Mouse (Mus musculus): Measurements from ENCODE around the gene Iqsec2. TPM values are rescaled to one million over a fixed set of nuclear protein-coding genes. Genes with fewer than 3 reads are reported as not detected.
"Not testable (repeated sequence)": the region's sequence is repeated elsewhere in the genome, so short reads cannot be mapped to it uniquely, and the experiment has no call there.

Iqsec2 gene
- polyA plus RNA-seq, 1 experiment from 2014 or later: 3.7 TPM

DNA sequence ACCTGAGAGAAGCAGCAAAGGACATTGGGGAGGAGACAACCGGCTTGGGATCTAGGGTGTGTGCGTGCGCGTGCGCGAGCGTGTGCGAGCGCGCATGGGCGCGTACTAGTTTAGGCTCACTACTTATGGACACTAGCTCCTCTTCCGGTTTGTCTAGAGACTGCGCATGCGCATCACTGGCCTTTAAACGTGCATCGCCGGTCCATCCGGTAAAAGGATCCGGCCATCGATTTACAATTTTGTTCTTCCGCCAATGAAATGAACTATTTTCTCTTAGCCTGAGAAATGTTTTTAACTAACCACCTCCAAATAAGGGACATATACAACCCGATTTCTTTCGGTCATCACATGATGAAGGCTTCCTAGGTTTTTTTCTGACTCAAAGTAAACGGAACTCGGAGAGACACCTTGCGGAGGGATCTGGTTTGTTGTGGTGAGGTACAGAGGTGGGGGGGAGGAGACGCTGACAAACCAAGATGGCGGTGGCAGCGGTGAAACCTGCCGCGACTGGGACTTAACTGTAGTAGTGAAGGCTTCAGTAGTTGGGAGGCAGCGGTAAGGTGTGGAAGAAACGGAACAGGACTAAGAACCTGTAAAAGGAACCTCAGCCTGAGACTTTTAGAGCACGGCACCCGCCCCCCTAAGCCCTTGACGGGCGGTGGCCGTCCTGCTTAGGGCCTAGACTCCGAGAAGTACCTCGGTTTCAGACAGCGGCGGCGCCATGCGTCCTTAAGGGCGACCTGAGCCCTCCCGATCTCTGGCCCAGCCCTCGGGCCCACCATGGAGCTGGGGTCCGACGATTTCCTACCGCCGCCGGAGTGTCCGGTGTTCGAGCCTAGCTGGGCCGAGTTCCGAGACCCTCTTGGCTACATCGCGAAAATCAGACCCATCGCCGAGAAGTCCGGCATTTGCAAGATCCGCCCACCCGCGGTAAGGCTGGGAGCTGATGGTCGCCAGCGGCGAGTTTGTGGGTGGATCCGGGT lies 89.0 kb downstream of the Iqsec2 start, which contains the start of gene Kdm5c:
Gene Kdm5c (plus strand): TSS at position 240 of the 983 bp plus-strand sequence.
- H3K36me3 ChIP-seq (replicated peaks; ENCODE audit: insufficient read depth, low read length): peaks cover 7% of the 10 kb centered on the region
- peak within 1 kb of the TSS; percentile 94 for H3K9ac ChIP-seq (replicated peaks)
- H3K4me2 ChIP-seq (ENCODE audit: low read depth, low read length): peak within 1 kb of the TSS; percentile 85
- 1% methylated on average over 69 of the region's 69 CpGs for WGBS (ENCODE audit: insufficient replicate concordance)
- H3K27ac ChIP-seq (ENCODE audit: low read depth): peak within 1 kb of the TSS; percentile 85
- H3K9me3 ChIP-seq (ENCODE audit: low read length): no peaks in the 10 kb centered on the region
- TF ChIP-seq EP300 (IDR thresholded peaks at IDR 0.05; ENCODE audit: low read depth): peak; percentile 86
- peak; percentile 7; the same call in 1 of the 2 replicates for TF ChIP-seq CTCF (IDR thresholded peaks at IDR 0.05; ENCODE audit: low read depth)
- DNase-seq: peak; percentile 94
- peaks cover 15% of the 10 kb centered on the region for H3K4me1 ChIP-seq (ENCODE audit: insufficient read depth)
- H3K4me3 ChIP-seq (ENCODE audit: low read depth, low read length): peak within 1 kb of the TSS; percentile 87
- peak; percentile 97 for ATAC-seq
- no peaks in the 10 kb centered on the region for H3K27me3 ChIP-seq (ENCODE audit: insufficient read depth, low read length)

GRCm38 (mm10) chrX:152234125-152234524 lies 90.1 kb downstream of the Iqsec2 start:
- H3K36me3 ChIP-seq (replicated peaks; ENCODE audit: insufficient read depth, low read length): peaks cover 12% of the 10 kb centered on the region
- DNase-seq: no peak
- TF ChIP-seq EP300 (IDR thresholded peaks at IDR 0.05; ENCODE audit: low read depth): no peak
- TF ChIP-seq CTCF (IDR thresholded peaks at IDR 0.05; ENCODE audit: low read depth): 0 out of 2 replicates have a peak, but pooled peaks have one; percentile 4
- peak overlapping the region; percentile 85 for H3K4me2 ChIP-seq (ENCODE audit: low read depth, low read length)
- 10% methylated on average over 3 of the region's 3 CpGs for WGBS (ENCODE audit: insufficient replicate concordance)
- H3K9ac ChIP-seq (replicated peaks): peak overlapping the region; percentile 94
- no peaks in the 10 kb centered on the region for H3K27me3 ChIP-seq (ENCODE audit: insufficient read depth, low read length)
- no peaks in the 10 kb centered on the region for H3K9me3 ChIP-seq (ENCODE audit: low read length)
- peaks cover 15% of the 10 kb centered on the region for H3K4me1 ChIP-seq (ENCODE audit: insufficient read depth)
- H3K27ac ChIP-seq (ENCODE audit: low read depth): peak overlapping the region; percentile 85; the same call in 1 of the 2 replicates
- ATAC-seq: no peak
- peak overlapping the region; percentile 87 for H3K4me3 ChIP-seq (ENCODE audit: low read depth, low read length)

- Histone ChIP-seq H3K27me3 (ENCODE audit: insufficient read depth, low read length) (no peaks in the 10 kb centered on the region), H3K9me3 (ENCODE audit: low read length) (no peaks in the 10 kb centered on the region), H3K9ac (replicated peaks) (no peak overlapping the region), H3K4me1 (ENCODE audit: insufficient read depth) (peaks cover 15% of the 10 kb centered on the region), H3K36me3 (replicated peaks; ENCODE audit: insufficient read depth, low read length) (peaks cover 29% of the 10 kb centered on the region), H3K4me3 (ENCODE audit: low read depth, low read length) (no peak overlapping the region), H3K4me2 (ENCODE audit: low read depth, low read length) (peak overlapping the region; percentile 85), H3K27ac (ENCODE audit: low read depth) (no peak overlapping the region)
- DNase-seq: no peak
- no peak for ATAC-seq
- no peak for TF ChIP-seq CTCF (IDR thresholded peaks at IDR 0.05; ENCODE audit: low read depth)
- TF ChIP-seq EP300 (IDR thresholded peaks at IDR 0.05; ENCODE audit: low read depth): no peak
- WGBS (ENCODE audit: insufficient replicate concordance): 50% methylated on average over 2 of the region's 2 CpGs
Observed at GRCm38 (mm10) chrX:152235758-152236157, 91.7 kb downstream of the Iqsec2 start.

- not testable (repeated sequence) for H3K4me1 ChIP-seq (ENCODE audit: insufficient read depth); H3K4me2 ChIP-seq (ENCODE audit: low read depth, low read length); H3K9me3 ChIP-seq (ENCODE audit: low read length); H3K9ac ChIP-seq (replicated peaks); H3K27me3 ChIP-seq (ENCODE audit: insufficient read depth, low read length); DNase-seq; H3K27ac ChIP-seq (ENCODE audit: low read depth); ATAC-seq; H3K4me3 ChIP-seq (ENCODE audit: low read depth, low read length)
- H3K36me3 ChIP-seq (replicated peaks; ENCODE audit: insufficient read depth, low read length): peaks cover 76% of the 10 kb centered on the region
- TF ChIP-seq CTCF (IDR thresholded peaks at IDR 0.05; ENCODE audit: low read depth): peak; percentile 42
- WGBS (ENCODE audit: insufficient replicate concordance): 74% methylated on average over 6 of the region's 6 CpGs
Observed at GRCm38 (mm10) chrX:152243140-152243539, 99.1 kb downstream of the Iqsec2 start.

GRCm38 (mm10) chrX:152244492-152245189 lies 100.6 kb downstream of the Iqsec2 start:
- ATAC-seq (no peak; the same call in 1 of the 2 replicates), DNase-seq (no peak)
- H3K9me3 ChIP-seq (ENCODE audit: low read length): no peaks in the 10 kb centered on the region
- no peaks in the 10 kb centered on the region for H3K27me3 ChIP-seq (ENCODE audit: insufficient read depth, low read length)
- H3K36me3 ChIP-seq (replicated peaks; ENCODE audit: insufficient read depth, low read length): peaks cover 80% of the 10 kb centered on the region
- TF ChIP-seq EP300 (IDR thresholded peaks at IDR 0.05; ENCODE audit: low read depth): peak; percentile 60; the same call in 1 of the 2 replicates
- TF ChIP-seq CTCF (IDR thresholded peaks at IDR 0.05; ENCODE audit: low read depth): no peak
- H3K4me1 ChIP-seq (ENCODE audit: insufficient read depth): no peaks in the 10 kb centered on the region
- H3K27ac ChIP-seq (ENCODE audit: low read depth): no peak overlapping the region
- no peak overlapping the region for H3K4me3 ChIP-seq (ENCODE audit: low read depth, low read length)
- WGBS (ENCODE audit: insufficient replicate concordance): 80% methylated on average over 2 of the region's 2 CpGs
- H3K4me2 ChIP-seq (ENCODE audit: low read depth, low read length): no peak overlapping the region
- H3K9ac ChIP-seq (replicated peaks): no peak overlapping the region

- Histone ChIP-seq H3K36me3 (replicated peaks; ENCODE audit: insufficient read depth, low read length) (peaks cover 85% of the 10 kb centered on the region), H3K4me1 (ENCODE audit: insufficient read depth) (no peaks in the 10 kb centered on the region), H3K27me3 (ENCODE audit: insufficient read depth, low read length) (no peaks in the 10 kb centered on the region), H3K4me2 (ENCODE audit: low read depth, low read length) (no peak overlapping the region), H3K9ac (replicated peaks) (no peak overlapping the region), H3K4me3 (ENCODE audit: low read depth, low read length) (no peak overlapping the region), H3K9me3 (ENCODE audit: low read length) (no peaks in the 10 kb centered on the region), H3K27ac (ENCODE audit: low read depth) (no peak overlapping the region)
- DNase-seq: no peak
- no peak for ATAC-seq
- TF ChIP-seq CTCF (IDR thresholded peaks at IDR 0.05; ENCODE audit: low read depth) (no peak), EP300 (IDR thresholded peaks at IDR 0.05; ENCODE audit: low read depth) (no peak)
- 91% methylated on average over 11 of the region's 11 CpGs for WGBS (ENCODE audit: insufficient replicate concordance)
Observed at GRCm38 (mm10) chrX:152271189-152271588, 127.1 kb downstream of the Iqsec2 start.

Other genes starting within 250 kb of the Iqsec2 start
- gene Hsd17b10, start 142.4 kb upstream of the Iqsec2 start, polyA plus RNA-seq (2015; fragmentation: Nextera tagmentation; extraction: Ambion mirVana): 197 and 223 TPM in 2 replicates
- gene Ribc1, start 128.0 kb upstream of the Iqsec2 start, polyA plus RNA-seq (2015; fragmentation: Nextera tagmentation; extraction: Ambion mirVana): 1.8 and 1.9 TPM in 2 replicates
- 31.3 and 34.0 TPM in 2 replicates for gene Smc1a, start 127.8 kb upstream of the Iqsec2 start, polyA plus RNA-seq (2015; fragmentation: Nextera tagmentation; extraction: Ambion mirVana)
- 7.2 and 9.8 TPM in 2 replicates for gene Kdm5c, start 88.8 kb downstream of the Iqsec2 start, polyA plus RNA-seq (2015; fragmentation: Nextera tagmentation; extraction: Ambion mirVana)
- 2.4 TPM in 2 replicates for gene Kantr, start 183.2 kb downstream of the Iqsec2 start, polyA plus RNA-seq (2015; fragmentation: Nextera tagmentation; extraction: Ambion mirVana)
- gene Tspyl2, start 198.2 kb downstream of the Iqsec2 start, polyA plus RNA-seq (2015; fragmentation: Nextera tagmentation; extraction: Ambion mirVana): 3.4 and 3.9 TPM in 2 replicates
- 0.15 TPM in 1 of 2 replicates, not detected in the other for gene Gpr173, start 224.4 kb downstream of the Iqsec2 start, polyA plus RNA-seq (2015; fragmentation: Nextera tagmentation; extraction: Ambion mirVana)

Data from liver, postnatal 0 days (tissue).